Mouse (Mus musculus) thymus, postnatal 0 days (tissue): ENCODE measurements around the gene Lrp5. TPM values are rescaled to one million over a fixed set of nuclear protein-coding genes. Genes with fewer than 3 reads are reported as not detected.
A peak's percentile ranks its signal among the peaks of the same experiment; 100 is the strongest.

Experiments
- DNase-seq: peaks from one replicate; pipeline ENCODE4 v3.0.0-alpha.2; 2015; ENCODE audit warnings: low spot score
- polyA plus RNA-seq: library from polyadenylated mRNA; unstranded; fragments of >200 nt; fragmentation: Nextera tagmentation; extraction: Ambion mirVana; gene quantifications from 2 replicates; pipeline ENCODE4 v1.2.1, GENCODE M21; 2015

Gene Lrp5
- 1.6 and 2.1 TPM in 2 replicates for polyA plus RNA-seq

DNA sequence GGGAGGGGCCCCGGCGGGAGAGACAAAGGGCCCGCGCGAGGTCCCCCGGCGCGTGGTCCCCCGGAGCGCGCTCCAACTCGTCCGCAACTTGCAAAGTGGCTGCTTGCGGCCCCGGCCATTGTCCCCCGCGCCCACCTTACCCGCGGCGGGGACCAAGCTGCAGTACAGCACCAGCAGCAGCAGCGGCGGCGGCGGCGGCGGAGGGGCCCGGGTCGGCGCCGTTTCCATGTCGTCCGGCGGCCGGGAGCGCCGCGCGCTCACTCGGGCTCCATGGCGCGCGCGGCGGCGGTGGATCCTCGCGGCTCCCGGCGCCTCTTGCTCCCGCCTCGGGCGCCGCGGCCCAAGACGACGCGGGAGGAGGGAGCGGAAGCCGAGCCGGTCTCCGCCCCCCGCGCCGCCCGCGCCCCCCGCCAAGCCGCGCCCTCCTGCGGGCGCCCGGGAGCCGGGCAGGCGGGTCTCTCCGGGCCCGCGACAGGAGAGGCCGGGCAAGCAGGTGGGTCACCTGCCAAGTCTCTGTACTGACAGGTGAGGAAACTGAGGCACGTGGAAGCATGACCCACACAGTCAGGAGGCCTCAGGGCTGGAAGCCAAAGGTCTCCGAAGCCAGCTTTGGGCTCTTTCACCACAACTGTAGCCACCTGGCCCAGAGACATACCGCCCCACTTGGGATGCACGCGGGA lies at the start of gene Lrp5:
TSS of gene Lrp5 (minus strand) at position 350 of the 680 bp plus-strand sequence.
- peak; percentile 70 for DNase-seq

- DNase-seq = no peak
Measured at GRCm38 (mm10) chr19:3736001-3736400, 49.6 kb upstream of the Lrp5 start.

DNA sequence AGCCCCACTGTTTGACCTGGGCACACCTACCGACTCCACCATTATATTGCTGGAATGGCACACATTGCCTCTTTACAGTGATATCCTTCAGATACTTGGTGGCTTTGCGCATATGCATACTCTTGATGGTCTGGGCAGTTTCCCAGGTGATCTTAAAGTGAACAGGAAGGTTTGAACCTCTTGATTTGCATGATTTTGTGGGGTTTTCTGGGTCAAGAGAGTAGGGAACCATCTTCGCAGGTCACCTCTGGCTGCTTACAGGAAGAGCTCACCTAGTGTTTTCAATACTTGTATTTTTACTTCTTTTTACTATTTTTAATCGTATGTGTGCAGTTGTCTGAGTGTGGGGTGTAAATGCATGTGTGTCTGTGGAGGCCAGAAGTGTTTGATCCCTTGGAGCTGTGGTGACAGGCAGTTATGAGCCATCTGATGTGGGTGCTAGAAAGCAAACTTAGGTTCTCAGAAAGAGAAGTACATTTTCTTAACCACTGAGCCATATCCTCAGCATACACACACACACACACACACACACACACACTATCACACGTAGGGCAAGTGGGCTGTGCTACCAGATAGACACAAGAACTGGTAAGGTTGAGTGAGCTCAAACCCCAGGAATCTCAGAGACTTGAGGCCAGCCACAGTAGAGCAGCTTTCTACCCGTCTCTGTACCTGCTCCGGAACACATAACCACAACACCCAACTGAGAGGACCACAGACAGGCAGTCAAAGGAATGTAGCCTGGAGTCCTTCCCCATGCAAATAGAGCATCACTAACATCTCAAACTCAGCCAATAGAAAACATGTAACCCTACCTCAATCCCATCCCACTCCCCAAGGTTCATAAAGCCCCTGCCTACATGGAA lies 44.6 kb upstream of the Lrp5 start:
- peak; percentile 58 for DNase-seq

- DNase-seq = no peak
Measured at GRCm38 (mm10) chr19:3728901-3729300, 42.5 kb upstream of the Lrp5 start.

- peak; percentile 73 for DNase-seq
Measured at GRCm38 (mm10) chr19:3724779-3725178, 38.4 kb upstream of the Lrp5 start.

GRCm38 (mm10) chr19:3723904-3724303 lies 37.5 kb upstream of the Lrp5 start:
- DNase-seq = peak; percentile 48

- no peak for DNase-seq
Measured at GRCm38 (mm10) chr19:3723170-3723569, 36.8 kb upstream of the Lrp5 start.

DNA sequence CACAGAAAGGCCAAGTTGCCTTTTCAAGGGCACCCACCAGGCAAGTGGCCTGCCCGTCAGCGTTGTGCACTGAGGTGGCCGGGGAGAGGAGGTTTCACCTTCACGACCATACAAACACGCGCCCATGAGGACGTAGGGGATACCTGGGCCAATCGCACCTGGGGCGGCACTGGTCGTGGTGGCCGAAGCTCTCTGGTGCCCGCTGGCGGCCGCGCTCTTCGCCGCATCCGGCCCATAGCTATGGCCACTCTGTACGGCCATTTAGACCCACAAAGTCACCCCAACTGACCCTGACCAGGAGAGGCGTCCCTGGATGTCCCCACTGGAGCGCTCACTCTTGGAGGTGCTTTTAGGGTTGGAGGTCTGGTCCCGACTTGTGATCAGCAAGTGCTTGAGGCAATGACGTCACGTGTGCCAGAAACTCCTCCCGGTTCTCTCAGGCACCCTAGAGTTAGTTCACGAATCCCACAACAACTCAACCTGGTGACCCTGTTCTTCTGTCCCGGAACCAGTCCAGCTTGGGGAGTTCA lies 33.1 kb upstream of the Lrp5 start:
- DNase-seq = peak; percentile 34

GRCm38 (mm10) chr19:3718481-3719361 lies 32.4 kb upstream of the Lrp5 start:
- peak; percentile 77 for DNase-seq

DNA sequence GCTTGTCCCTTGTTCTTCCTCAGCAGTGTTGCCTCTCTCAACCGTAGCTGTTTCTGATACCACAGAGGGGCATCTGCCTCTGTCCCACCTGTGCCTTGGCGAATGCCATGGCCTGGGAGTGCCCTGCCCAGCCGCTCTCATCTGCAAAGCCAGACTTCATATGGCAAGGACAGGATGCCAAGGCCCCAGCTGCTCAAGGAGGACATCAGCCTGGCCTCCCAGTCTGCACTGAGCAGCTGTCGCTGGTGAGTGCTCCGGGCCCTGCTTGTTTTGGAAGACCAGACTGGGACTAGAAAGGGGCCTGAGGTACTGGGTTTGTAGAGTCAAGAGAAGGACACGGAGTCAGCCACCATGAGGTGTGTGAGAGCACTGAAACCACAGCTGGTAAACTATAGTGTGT lies 28.0 kb upstream of the Lrp5 start:
- no peak for DNase-seq

DNA sequence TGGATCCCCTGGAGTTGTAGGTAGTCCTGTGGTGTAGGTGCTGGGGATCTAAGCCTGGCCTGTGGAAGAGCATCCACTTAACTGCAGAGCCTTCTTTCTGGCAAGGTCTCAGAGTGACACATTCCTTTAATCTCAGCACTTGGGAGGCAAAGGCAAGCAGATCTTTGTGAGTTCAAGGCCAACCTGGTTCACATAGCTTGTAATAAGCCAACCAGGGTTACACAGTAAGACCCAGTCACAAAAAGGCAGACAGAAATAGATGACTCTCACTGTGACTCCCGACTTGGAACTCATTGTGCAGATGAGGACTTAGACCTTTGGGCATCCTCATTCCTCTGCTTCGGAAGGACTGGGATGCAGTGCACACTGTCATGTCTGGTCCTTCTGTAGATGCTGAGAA lies 24.1 kb upstream of the Lrp5 start:
- DNase-seq = no peak

DNA sequence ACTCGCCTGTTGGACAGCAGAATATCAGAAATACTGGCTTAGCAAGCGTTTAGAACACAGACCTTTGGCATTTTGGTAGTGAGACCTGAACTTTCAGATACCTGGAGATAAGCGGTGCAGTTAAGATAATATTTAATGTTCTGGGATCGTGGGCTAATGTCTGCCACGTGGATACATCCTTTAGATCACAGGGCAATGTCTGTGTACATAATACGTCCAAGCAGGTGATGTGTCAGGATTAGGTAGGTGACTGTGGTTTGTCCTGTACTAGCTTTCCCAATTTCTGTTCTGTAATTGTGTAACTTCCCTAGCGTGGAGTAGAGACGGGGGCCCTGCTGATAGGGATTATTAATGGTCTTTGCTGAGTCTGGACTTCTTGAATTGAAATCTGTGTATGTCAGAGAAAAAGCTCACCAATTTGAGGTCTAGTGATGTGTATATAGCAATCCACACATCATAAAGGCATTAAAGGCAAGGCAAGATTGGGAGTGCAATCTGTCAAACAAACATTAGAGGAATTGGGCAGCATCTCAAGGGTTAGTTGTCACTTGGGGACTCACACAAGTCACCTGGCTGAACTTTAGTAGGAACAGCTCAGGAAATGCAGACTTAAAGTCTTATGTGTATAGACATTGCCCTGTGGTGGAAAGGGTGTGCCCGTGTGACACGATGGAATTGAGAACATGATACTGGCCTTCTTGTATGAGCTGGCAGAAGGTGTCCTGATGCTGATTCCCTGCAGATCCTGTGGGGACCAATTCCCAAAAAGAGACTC lies 22.8 kb upstream of the Lrp5 start:
- DNase-seq = no peak

- DNase-seq = peak; percentile 95
Measured at GRCm38 (mm10) chr19:3708078-3709012, 22.0 kb upstream of the Lrp5 start, which contains the start of gene 1810055G02Rik. Gene 1810055G02Rik (plus strand): TSS chr19:3708293.

GRCm38 (mm10) chr19:3707553-3707952 lies 21.2 kb upstream of the Lrp5 start:
- no peak for DNase-seq

DNA sequence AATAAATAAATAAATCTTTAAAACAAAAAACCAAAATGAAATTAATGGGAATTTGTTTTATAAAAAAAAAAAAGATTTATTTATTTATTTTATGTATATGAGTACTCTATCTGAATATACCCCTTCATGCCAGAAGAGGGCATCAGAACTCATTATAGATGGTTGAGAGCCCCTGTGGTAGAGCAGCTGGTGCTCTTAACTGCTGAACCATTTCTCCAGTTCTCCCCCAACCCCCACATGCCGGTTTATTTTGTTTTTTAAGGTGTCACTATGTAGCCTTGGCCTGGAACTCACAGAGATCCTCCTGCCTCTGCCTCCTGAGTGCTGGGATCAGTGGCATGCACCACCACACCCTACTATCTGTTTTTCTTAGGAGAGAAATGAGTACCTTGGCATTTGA lies 19.9 kb upstream of the Lrp5 start:
- DNase-seq = peak; percentile 60

- DNase-seq = no peak
Measured at GRCm38 (mm10) chr19:3702460-3702859, 16.1 kb upstream of the Lrp5 start.

DNA sequence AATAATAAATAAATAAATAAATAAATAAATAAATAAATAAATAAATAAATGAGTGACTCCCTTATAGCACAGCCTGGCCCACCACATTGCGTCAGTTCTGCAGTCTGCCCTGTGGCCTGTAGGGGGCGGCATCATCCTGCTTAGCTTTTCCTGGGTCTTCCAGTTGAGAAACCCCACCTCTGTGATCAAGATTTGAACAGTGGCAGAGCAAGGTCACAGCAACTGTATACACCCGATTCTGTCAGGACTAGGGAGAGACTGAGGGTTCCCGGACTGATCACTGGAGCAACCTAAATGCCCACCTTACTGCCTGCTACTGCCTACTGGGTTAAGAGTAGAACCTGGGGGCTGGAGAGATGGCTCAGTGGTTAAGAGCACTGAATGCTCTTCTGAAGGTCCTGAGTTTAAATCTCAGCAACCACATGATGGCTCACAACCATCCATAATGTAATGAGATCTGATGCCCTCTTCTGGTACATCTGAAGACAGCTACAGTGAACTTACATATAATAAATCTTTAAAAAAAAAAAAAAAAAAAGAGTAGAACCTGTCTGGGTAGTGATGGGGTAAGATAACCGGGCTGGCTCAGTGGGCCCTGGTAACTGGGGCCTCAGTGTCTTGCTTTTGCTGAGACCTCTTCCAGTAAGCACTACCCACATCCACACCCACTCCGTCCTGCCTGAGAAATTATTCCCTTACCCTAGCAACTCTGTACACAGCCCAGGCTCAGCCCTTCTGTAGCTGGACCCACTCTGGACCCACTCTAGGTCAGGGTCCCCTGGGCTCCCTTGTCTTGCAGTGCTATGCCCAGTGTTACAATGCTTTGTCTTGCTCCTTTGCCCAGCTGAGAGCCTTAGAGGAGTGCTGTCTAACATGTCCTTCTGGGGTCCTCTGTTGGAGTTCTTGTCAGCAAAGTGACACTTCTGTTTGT lies 13.4 kb upstream of the Lrp5 start:
- peak; percentile 85 for DNase-seq

GRCm38 (mm10) chr19:3698035-3698434 lies 11.7 kb upstream of the Lrp5 start:
- DNase-seq = no peak
